Mouse (Mus musculus): ENCODE measurements around the gene Fhl2. TPM values are rescaled to one million over a fixed set of nuclear protein-coding genes. Genes with fewer than 3 reads are reported as not detected.
"Not testable (repeated sequence)": the region's sequence is repeated elsewhere in the genome, so short reads cannot be mapped to it uniquely, and the experiment has no call there.

Fhl2 gene
- polyA plus RNA-seq, 1 experiment from 2014 or later = 16.4 TPM

GRCm38 (mm10) chr1:43199210-43199866, 2.6 kb upstream of the Fhl2 start:
- ATAC-seq = no peak
- 88% methylated on average over 3 of the region's 3 CpGs for WGBS
- no peaks in the 10 kb centered on the region for H3K27me3 ChIP-seq (replicated peaks; ENCODE audit: control insufficient read depth, insufficient read depth, low read length)

GRCm38 (mm10) chr1:43196059-43196458, 725 bp downstream of the Fhl2 start:
- Histone ChIP-seq H3K4me3 (replicated peaks; ENCODE audit: low read length) (no peak overlapping the region), H3K9ac (replicated peaks; ENCODE audit: low read depth, low read length) (no peak overlapping the region), H3K4me2 (ENCODE audit: low read length) (no peak overlapping the region), H3K27me3 (replicated peaks; ENCODE audit: control insufficient read depth, insufficient read depth, low read length) (no peaks in the 10 kb centered on the region), H3K36me3 (ENCODE audit: control insufficient read depth, insufficient read depth) (no peaks in the 10 kb centered on the region), H3K9me3 (ENCODE audit: control insufficient read depth, low read length) (no peaks in the 10 kb centered on the region), H3K27ac (ENCODE audit: low read length) (no peak overlapping the region), H3K4me1 (replicated peaks; ENCODE audit: control insufficient read depth, insufficient read depth, low read length) (no peaks in the 10 kb centered on the region)
- WGBS = 85% methylated on average over 1 of the region's 1 CpGs
- no peak for ATAC-seq

More at GRCm38 (mm10) chr1:43199210-43199866, 2.6 kb upstream of the Fhl2 start:
- Histone ChIP-seq H3K27ac (ENCODE audit: low read length) (no peak overlapping the region), H3K36me3 (ENCODE audit: control insufficient read depth, insufficient read depth) (no peaks in the 10 kb centered on the region), H3K4me3 (replicated peaks; ENCODE audit: low read length) (no peak overlapping the region), H3K9ac (replicated peaks; ENCODE audit: low read depth, low read length) (no peak overlapping the region), H3K4me2 (ENCODE audit: low read length) (no peak overlapping the region), H3K9me3 (ENCODE audit: control insufficient read depth, low read length) (no peaks in the 10 kb centered on the region), H3K4me1 (replicated peaks; ENCODE audit: control insufficient read depth, insufficient read depth, low read length) (no peaks in the 10 kb centered on the region)

DNA sequence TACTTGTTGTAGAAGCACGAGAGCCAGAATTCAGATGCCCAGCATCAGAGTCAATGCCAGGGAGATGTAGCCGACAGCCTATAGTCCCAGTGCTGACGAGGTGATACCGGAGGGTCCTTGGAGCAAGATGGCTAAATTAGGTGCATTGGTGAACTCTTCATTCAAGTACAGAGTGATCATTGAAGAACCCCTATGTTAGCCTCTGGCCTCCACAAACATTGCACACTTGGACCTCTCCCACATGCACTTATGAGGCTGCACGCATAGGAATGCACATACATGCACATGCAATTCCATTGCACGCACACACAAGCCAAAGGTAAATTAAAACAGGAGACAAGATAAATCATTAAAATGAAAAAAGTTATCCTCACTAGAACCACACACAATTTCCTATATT, 3.4 kb downstream of the Fhl2 start:
- 96% methylated on average over 6 of the region's 6 CpGs for WGBS
- no peak for ATAC-seq
- no peak overlapping the region for H3K4me2 ChIP-seq (ENCODE audit: low read length)
- no peak overlapping the region for H3K9ac ChIP-seq (replicated peaks; ENCODE audit: low read depth, low read length)
- no peaks in the 10 kb centered on the region for H3K4me1 ChIP-seq (replicated peaks; ENCODE audit: control insufficient read depth, insufficient read depth, low read length)
- H3K36me3 ChIP-seq (ENCODE audit: control insufficient read depth, insufficient read depth) = no peaks in the 10 kb centered on the region
- no peaks in the 10 kb centered on the region for H3K9me3 ChIP-seq (ENCODE audit: control insufficient read depth, low read length)
- H3K27me3 ChIP-seq (replicated peaks; ENCODE audit: control insufficient read depth, insufficient read depth, low read length) = no peaks in the 10 kb centered on the region
- no peak overlapping the region for H3K4me3 ChIP-seq (replicated peaks; ENCODE audit: low read length)
- no peak overlapping the region for H3K27ac ChIP-seq (ENCODE audit: low read length)

DNA sequence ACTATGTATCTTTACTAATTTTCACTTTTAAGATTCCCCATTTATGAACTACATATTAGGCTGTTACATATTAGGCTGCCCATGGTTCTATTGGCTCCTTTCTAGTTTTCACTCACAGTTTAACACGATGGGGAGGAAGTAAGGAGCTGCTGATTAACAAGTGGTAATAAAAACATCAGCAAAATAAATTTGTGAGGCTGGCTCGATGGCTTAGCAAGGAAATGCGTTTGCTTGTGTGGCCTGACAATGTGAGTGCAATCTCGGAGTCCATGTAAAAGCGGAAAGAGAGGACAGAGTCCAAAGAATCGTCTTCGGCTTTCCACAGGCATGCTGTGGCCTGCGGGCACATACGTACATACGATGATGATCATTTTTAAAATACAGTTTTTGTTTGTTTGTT, 4.3 kb downstream of the Fhl2 start:
- no peaks in the 10 kb centered on the region for H3K27me3 ChIP-seq (replicated peaks; ENCODE audit: control insufficient read depth, insufficient read depth, low read length)
- H3K4me2 ChIP-seq (ENCODE audit: low read length) = no peak overlapping the region
- H3K4me3 ChIP-seq (replicated peaks; ENCODE audit: low read length) = no peak overlapping the region
- H3K36me3 ChIP-seq (ENCODE audit: control insufficient read depth, insufficient read depth) = no peaks in the 10 kb centered on the region
- H3K4me1 ChIP-seq (replicated peaks; ENCODE audit: control insufficient read depth, insufficient read depth, low read length) = no peaks in the 10 kb centered on the region
- no peak for ATAC-seq
- H3K9me3 ChIP-seq (ENCODE audit: control insufficient read depth, low read length) = no peaks in the 10 kb centered on the region
- H3K9ac ChIP-seq (replicated peaks; ENCODE audit: low read depth, low read length) = no peak overlapping the region
- H3K27ac ChIP-seq (ENCODE audit: low read length) = no peak overlapping the region
- 86% methylated on average over 10 of the region's 10 CpGs for WGBS

DNA sequence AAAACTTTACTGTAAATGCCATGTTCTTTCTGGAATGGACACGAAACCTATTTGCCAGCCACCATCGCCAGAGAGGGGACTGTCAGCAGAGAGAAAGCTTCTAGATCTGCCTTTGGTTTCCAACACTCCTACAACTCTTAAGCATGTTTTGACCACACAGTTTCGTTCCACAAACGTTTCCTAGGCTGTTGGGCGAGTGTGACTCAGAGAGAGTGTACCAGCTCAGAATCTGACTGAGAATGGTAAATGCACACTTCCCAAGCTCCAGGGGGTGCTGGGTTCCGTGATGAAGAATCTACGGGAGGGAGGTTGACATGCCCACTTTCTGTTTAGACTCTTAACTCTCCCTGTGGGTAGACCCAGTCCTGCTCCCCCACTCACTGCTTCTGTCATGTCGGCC, 5.7 kb downstream of the Fhl2 start:
- no peak for ATAC-seq
- Histone ChIP-seq H3K4me2 (ENCODE audit: low read length) (no peak overlapping the region), H3K4me1 (replicated peaks; ENCODE audit: control insufficient read depth, insufficient read depth, low read length) (no peaks in the 10 kb centered on the region), H3K27me3 (replicated peaks; ENCODE audit: control insufficient read depth, insufficient read depth, low read length) (no peaks in the 10 kb centered on the region), H3K36me3 (ENCODE audit: control insufficient read depth, insufficient read depth) (no peaks in the 10 kb centered on the region), H3K4me3 (replicated peaks; ENCODE audit: low read length) (no peak overlapping the region), H3K9ac (replicated peaks; ENCODE audit: low read depth, low read length) (no peak overlapping the region), H3K9me3 (ENCODE audit: control insufficient read depth, low read length) (no peaks in the 10 kb centered on the region), H3K27ac (ENCODE audit: low read length) (no peak overlapping the region)
- 84% methylated on average over 8 of the region's 8 CpGs for WGBS

- not testable (repeated sequence) for H3K4me1 ChIP-seq (replicated peaks; ENCODE audit: control insufficient read depth, insufficient read depth, low read length); H3K27me3 ChIP-seq (replicated peaks; ENCODE audit: control insufficient read depth, insufficient read depth, low read length); H3K9me3 ChIP-seq (ENCODE audit: control insufficient read depth, low read length); H3K27ac ChIP-seq (ENCODE audit: low read length); H3K4me2 ChIP-seq (ENCODE audit: low read length); H3K4me3 ChIP-seq (replicated peaks; ENCODE audit: low read length); H3K9ac ChIP-seq (replicated peaks; ENCODE audit: low read depth, low read length); ATAC-seq; H3K36me3 ChIP-seq (ENCODE audit: control insufficient read depth, insufficient read depth)
- 96% methylated on average over 11 of the region's 16 CpGs for WGBS
These were observed 7.9 kb downstream of the Fhl2 start for GRCm38 (mm10) chr1:43188893-43189292.

DNA sequence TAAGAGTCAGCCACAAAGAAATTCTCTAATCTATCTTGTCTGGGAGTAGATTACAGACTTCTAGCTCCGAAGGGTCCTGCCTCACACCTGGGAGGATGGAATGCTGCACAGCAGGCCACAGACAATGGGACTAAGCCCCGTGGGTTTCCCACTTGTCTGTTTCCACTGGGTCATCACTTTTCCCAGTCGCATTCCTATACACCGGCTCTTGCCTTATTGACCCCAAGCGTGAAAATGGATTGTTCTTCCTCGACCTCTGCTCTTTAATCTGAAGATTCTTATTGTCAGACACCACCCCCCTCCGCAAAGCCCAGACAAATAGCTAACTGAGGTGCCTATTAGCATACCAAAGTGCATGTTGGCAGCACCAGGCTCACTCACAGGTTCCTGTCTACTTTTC, 10.4 kb downstream of the Fhl2 start:
- Histone ChIP-seq H3K4me1 (replicated peaks; ENCODE audit: control insufficient read depth, insufficient read depth, low read length) (no peaks in the 10 kb centered on the region), H3K27ac (ENCODE audit: low read length) (no peak overlapping the region), H3K36me3 (ENCODE audit: control insufficient read depth, insufficient read depth) (no peaks in the 10 kb centered on the region), H3K4me2 (ENCODE audit: low read length) (no peak overlapping the region), H3K27me3 (replicated peaks; ENCODE audit: control insufficient read depth, insufficient read depth, low read length) (no peaks in the 10 kb centered on the region), H3K4me3 (replicated peaks; ENCODE audit: low read length) (no peak overlapping the region), H3K9ac (replicated peaks; ENCODE audit: low read depth, low read length) (no peak overlapping the region), H3K9me3 (ENCODE audit: control insufficient read depth, low read length) (no peaks in the 10 kb centered on the region)
- WGBS = 8% methylated on average over 7 of the region's 7 CpGs
- ATAC-seq = no peak

- no peak overlapping the region for H3K27ac ChIP-seq (ENCODE audit: low read length)
- H3K4me2 ChIP-seq (ENCODE audit: low read length) = no peak overlapping the region
- H3K9ac ChIP-seq (replicated peaks; ENCODE audit: low read depth, low read length) = no peak overlapping the region
- H3K9me3 ChIP-seq (ENCODE audit: control insufficient read depth, low read length) = no peaks in the 10 kb centered on the region
- H3K4me3 ChIP-seq (replicated peaks; ENCODE audit: low read length) = no peak overlapping the region
- H3K4me1 ChIP-seq (replicated peaks; ENCODE audit: control insufficient read depth, insufficient read depth, low read length) = no peaks in the 10 kb centered on the region
- no peaks in the 10 kb centered on the region for H3K27me3 ChIP-seq (replicated peaks; ENCODE audit: control insufficient read depth, insufficient read depth, low read length)
- ATAC-seq = no peak
- 90% methylated on average over 6 of the region's 6 CpGs for WGBS
- no peaks in the 10 kb centered on the region for H3K36me3 ChIP-seq (ENCODE audit: control insufficient read depth, insufficient read depth)
These were observed 15.9 kb downstream of the Fhl2 start for GRCm38 (mm10) chr1:43180912-43181311.

GRCm38 (mm10) chr1:43178780-43179179, 18.0 kb downstream of the Fhl2 start:
- Histone ChIP-seq H3K27me3 (replicated peaks; ENCODE audit: control insufficient read depth, insufficient read depth, low read length) (no peaks in the 10 kb centered on the region), H3K27ac (ENCODE audit: low read length) (no peak overlapping the region), H3K4me1 (replicated peaks; ENCODE audit: control insufficient read depth, insufficient read depth, low read length) (no peaks in the 10 kb centered on the region), H3K4me3 (replicated peaks; ENCODE audit: low read length) (no peak overlapping the region), H3K36me3 (ENCODE audit: control insufficient read depth, insufficient read depth) (no peaks in the 10 kb centered on the region), H3K4me2 (ENCODE audit: low read length) (no peak overlapping the region), H3K9me3 (ENCODE audit: control insufficient read depth, low read length) (no peaks in the 10 kb centered on the region), H3K9ac (replicated peaks; ENCODE audit: low read depth, low read length) (no peak overlapping the region)
- WGBS = 95% methylated on average over 1 of the region's 1 CpGs
- no peak for ATAC-seq

GRCm38 (mm10) chr1:43178378-43178777, 18.4 kb downstream of the Fhl2 start:
- Histone ChIP-seq H3K36me3 (ENCODE audit: control insufficient read depth, insufficient read depth) (no peaks in the 10 kb centered on the region), H3K27ac (ENCODE audit: low read length) (no peak overlapping the region), H3K4me2 (ENCODE audit: low read length) (no peak overlapping the region), H3K27me3 (replicated peaks; ENCODE audit: control insufficient read depth, insufficient read depth, low read length) (no peaks in the 10 kb centered on the region), H3K4me1 (replicated peaks; ENCODE audit: control insufficient read depth, insufficient read depth, low read length) (no peaks in the 10 kb centered on the region), H3K9me3 (ENCODE audit: control insufficient read depth, low read length) (no peaks in the 10 kb centered on the region), H3K9ac (replicated peaks; ENCODE audit: low read depth, low read length) (no peak overlapping the region), H3K4me3 (replicated peaks; ENCODE audit: low read length) (no peak overlapping the region)
- ATAC-seq = no peak
- WGBS = 82% methylated on average over 6 of the region's 6 CpGs

Measured in forebrain, embryonic 16.5 days (tissue).